Mouse (Mus musculus) cortical plate, adult 2 months (tissue): ENCODE measurements around the gene Chp2.

ENCODE experiments used
- CTCF ChIP-seq: fragments of 200-500 bp; IDR thresholded peaks from 2 replicates; pipeline ENCODE4 v1.5.1; 2011; ENCODE audit warnings: mild to moderate bottlenecking, control low read depth, low read length; ENCODE audit not compliant: insufficient read depth; ENCODE audit errors: extremely low read depth
- POLR2A ChIP-seq: fragments of 200-500 bp; IDR thresholded peaks from 2 replicates; pipeline ENCODE4 v1.6.1; 2011; ENCODE audit warnings: mild to moderate bottlenecking, low read length, control low read depth; ENCODE audit not compliant: insufficient read depth; ENCODE audit errors: extremely low read depth

DNA sequence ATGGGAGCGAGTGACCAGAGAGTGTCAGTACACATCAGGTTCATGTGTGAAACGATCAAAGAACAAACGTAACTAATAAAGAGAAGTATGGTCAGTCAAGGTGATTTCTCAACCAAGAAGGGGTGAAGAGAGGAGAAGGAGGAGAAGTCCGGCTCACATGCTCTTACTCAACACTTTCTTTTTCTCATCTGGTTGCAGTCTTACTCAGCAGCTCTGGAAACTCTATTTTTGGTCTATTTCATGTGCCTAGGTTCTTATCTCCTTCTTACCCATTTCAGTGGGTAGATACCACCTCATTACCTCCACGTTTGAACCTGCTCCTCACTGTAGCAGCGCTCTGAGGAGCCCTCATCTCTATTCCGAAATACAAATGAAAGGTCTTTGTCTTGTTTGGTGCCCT, 37.4 kb downstream of the Chp2 start:
- no peak for TF ChIP-seq CTCF
- no peak for TF ChIP-seq POLR2A
